Mouse (Mus musculus) spleen, adult 2 months (tissue): ENCODE measurements around the gene Secisbp2l. TPM values are rescaled to one million over a fixed set of nuclear protein-coding genes. Genes with fewer than 3 reads are reported as not detected.

Source experiments
- DNase-seq, 2 experiments: peaks; one replicate each; pipeline versions ENCODE4 v3.0.0 to v3.0.0-alpha.2; 2012 to 2021; ENCODE audit warnings: low spot score in 2 of 2, low read depth in 1 of 2
- H3K27ac ChIP-seq: fragments of 200-500 bp; 2 replicates; pipeline ENCODE4 v1.5.1; 2012; ENCODE audit warnings: low read length, inconsistent platforms; ENCODE audit not compliant: insufficient read depth
- H3K27me3 ChIP-seq: fragments of 200-500 bp; 2 replicates; pipeline ENCODE4 v1.6.1; 2012; ENCODE audit warnings: mild to moderate bottlenecking, moderate library complexity, low read length, inconsistent platforms; ENCODE audit not compliant: control insufficient read depth, insufficient read depth
- H3K36me3 ChIP-seq: fragments of 200-500 bp; 2 replicates; pipeline ENCODE4 v1.6.1; 2012; ENCODE audit warnings: mild to moderate bottlenecking, low read length, inconsistent platforms; ENCODE audit not compliant: control insufficient read depth, insufficient read depth
- H3K4me1 ChIP-seq: fragments of 200-500 bp; 2 replicates; pipeline ENCODE4 v1.6.1; 2011; ENCODE audit warnings: inconsistent platforms; ENCODE audit not compliant: control insufficient read depth, insufficient read depth, insufficient read length
- H3K4me3 ChIP-seq: fragments of 200-500 bp; 2 replicates; pipeline ENCODE4 v1.5.1; 2011; ENCODE audit warnings: mild to moderate bottlenecking, inconsistent platforms; ENCODE audit not compliant: insufficient read depth, insufficient read length; ENCODE audit errors: extremely low read depth
- CTCF ChIP-seq: fragments of 200-500 bp; IDR thresholded peaks from 2 replicates; pipeline ENCODE4 v1.5.1; 2011; ENCODE audit warnings: mild to moderate bottlenecking, inconsistent platforms; ENCODE audit not compliant: insufficient read depth, insufficient read length, insufficient replicate concordance; ENCODE audit errors: extremely low read depth
- POLR2A ChIP-seq: fragments of 200-500 bp; IDR thresholded peaks from 2 replicates; pipeline ENCODE4 v1.6.1; 2011; ENCODE audit warnings: low read depth, low read length, inconsistent platforms
- WGBS: fragments of 180-500 bp; shearing (Covaris S2); methylation state at CpG from one replicate; pipeline ENCODE4 v1.1.7; 2018; 5-methylcytosine and 5-hydroxymethylcytosine counted together
- polyA plus RNA-seq: library from polyadenylated mRNA; depleted of rRNA; stranded (reverse); fragments of >200 nt; gene quantifications from 2 replicates; pipeline ENCODE4 v1.2.3, GENCODE M21; 2012; rRNA removed

Gene Secisbp2l
- polyA plus RNA-seq, 1 experiment = 7.7 TPM

- Histone ChIP-seq H3K27me3 (no peaks in the 10 kb centered on the region), H3K27ac (no peak overlapping the region), H3K4me3 (no peak overlapping the region), H3K4me1 (no peaks in the 10 kb centered on the region), H3K36me3 (no peaks in the 10 kb centered on the region)
- DNase-seq = no peak
- WGBS = 76% methylated on average over 2 of the region's 2 CpGs
- TF ChIP-seq POLR2A (no peak), CTCF (no peak)
Observed at GRCm38 (mm10) chr2:125701606-125702005, 81.1 kb downstream of the Secisbp2l start.

GRCm38 (mm10) chr2:125696219-125696618 lies 86.5 kb downstream of the Secisbp2l start:
- TF ChIP-seq POLR2A (no peak), CTCF (no peak)
- DNase-seq = no peak
- H3K4me1 ChIP-seq = no peaks in the 10 kb centered on the region
- no peak overlapping the region for H3K27ac ChIP-seq
- no peaks in the 10 kb centered on the region for H3K27me3 ChIP-seq
- H3K4me3 ChIP-seq = no peak overlapping the region
- no peaks in the 10 kb centered on the region for H3K36me3 ChIP-seq
- WGBS = 84% methylated on average over 2 of the region's 2 CpGs

GRCm38 (mm10) chr2:125694798-125695197 lies 87.9 kb downstream of the Secisbp2l start:
- no peak for DNase-seq
- 82% methylated on average over 2 of the region's 2 CpGs for WGBS
- Histone ChIP-seq H3K4me3 (no peak overlapping the region), H3K27me3 (no peaks in the 10 kb centered on the region), H3K4me1 (no peaks in the 10 kb centered on the region), H3K36me3 (no peaks in the 10 kb centered on the region), H3K27ac (no peak overlapping the region)
- TF ChIP-seq CTCF = no peak
- TF ChIP-seq POLR2A = no peak

- WGBS = 20% methylated on average over 2 of the region's 2 CpGs
- Histone ChIP-seq H3K27me3 (no peaks in the 10 kb centered on the region), H3K27ac (no peak overlapping the region), H3K4me1 (no peaks in the 10 kb centered on the region), H3K4me3 (no peak overlapping the region), H3K36me3 (no peaks in the 10 kb centered on the region)
- TF ChIP-seq CTCF = no peak
- TF ChIP-seq POLR2A = no peak
- DNase-seq = no peak
Observed at GRCm38 (mm10) chr2:125692010-125692409, 90.7 kb downstream of the Secisbp2l start.

Other genes starting within 250 kb of the Secisbp2l start
- 1.8 and 2.0 TPM in 2 replicates for gene Cep152, start 157.8 kb downstream of the Secisbp2l start, polyA plus RNA-seq
- gene Eid1, start 109.8 kb downstream of the Secisbp2l start, polyA plus RNA-seq = 12.7 and 15.3 TPM in 2 replicates
- gene Shc4, start 58.7 kb downstream of the Secisbp2l start, polyA plus RNA-seq = 0.12 and 0.23 TPM in 2 replicates
- 6.7 and 8.2 TPM in 2 replicates for gene Galk2, start 76.2 kb upstream of the Secisbp2l start, polyA plus RNA-seq
- 2.0 and 2.1 TPM in 2 replicates for gene Cops2, start 76.3 kb upstream of the Secisbp2l start, polyA plus RNA-seq